Mouse (Mus musculus) adrenal gland, postnatal 4 days (tissue): ENCODE results near the gene Olfr871. TPM values are rescaled to one million over a fixed set of nuclear protein-coding genes. Genes with fewer than 3 reads are reported as not detected.
"Not testable (repeated sequence)": the region's sequence is repeated elsewhere in the genome, so short reads cannot be mapped to it uniquely, and the experiment has no call there.

Experiments
- DNase-seq, 2 experiments: peaks; one replicate each; pipeline ENCODE4 v3.0.0; 2021 to 2022; ENCODE audit warnings: low spot score in 2 of 2, mixed read lengths in 2 of 2
- long read RNA-seq, 2 experiments: library from polyadenylated mRNA; stranded (forward); transcript quantifications; one replicate each; pipeline ENCODE4 v2.0.0; 2021
- total RNA-seq, 2 experiments: library from RNA; stranded (reverse); gene quantifications; 2 replicates each; pipeline ENCODE4 v1.2.3; 2021

Olfr871 gene
- total RNA-seq, result not detected
- long read RNA-seq, experiment 1, result 0 reads
- long read RNA-seq, experiment 2, result 0 reads

DNA sequence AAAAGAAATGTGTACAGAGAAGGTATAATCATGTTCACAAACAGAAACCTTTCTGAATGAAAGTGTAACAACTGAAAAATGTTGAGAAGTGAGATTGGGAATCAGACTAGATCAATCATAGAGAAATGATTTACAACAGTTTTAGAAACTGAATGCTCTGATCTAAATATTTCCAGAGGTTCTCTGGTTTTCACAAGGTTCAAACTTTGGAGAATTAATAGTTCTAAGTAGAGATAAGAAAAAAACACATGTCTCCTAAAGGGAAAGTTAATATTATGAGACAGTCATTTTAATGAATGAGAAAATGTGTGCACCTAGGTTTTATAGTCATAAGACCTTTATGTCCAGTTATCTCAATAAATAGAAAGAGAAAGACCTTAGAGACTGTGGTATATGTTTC is at the start of gene Olfr871:
Gene Olfr871, plus strand, starts transcription at position 301 of the 400 bp plus-strand sequence.
- no peak for DNase-seq

- no peak for DNase-seq
These were observed 38.0 kb upstream of the Olfr871 start, which contains the start of gene Olfr870 for GRCm38 (mm10) chr9:20173957-20174356. Gene Olfr870 (minus strand): TSS chr9:20174057.

- no peak for DNase-seq
These were observed 32.5 kb upstream of the Olfr871 start for GRCm38 (mm10) chr9:20179463-20179862.

- DNase-seq, result no peak
These were observed 9.9 kb upstream of the Olfr871 start for GRCm38 (mm10) chr9:20202131-20202530.

DNA sequence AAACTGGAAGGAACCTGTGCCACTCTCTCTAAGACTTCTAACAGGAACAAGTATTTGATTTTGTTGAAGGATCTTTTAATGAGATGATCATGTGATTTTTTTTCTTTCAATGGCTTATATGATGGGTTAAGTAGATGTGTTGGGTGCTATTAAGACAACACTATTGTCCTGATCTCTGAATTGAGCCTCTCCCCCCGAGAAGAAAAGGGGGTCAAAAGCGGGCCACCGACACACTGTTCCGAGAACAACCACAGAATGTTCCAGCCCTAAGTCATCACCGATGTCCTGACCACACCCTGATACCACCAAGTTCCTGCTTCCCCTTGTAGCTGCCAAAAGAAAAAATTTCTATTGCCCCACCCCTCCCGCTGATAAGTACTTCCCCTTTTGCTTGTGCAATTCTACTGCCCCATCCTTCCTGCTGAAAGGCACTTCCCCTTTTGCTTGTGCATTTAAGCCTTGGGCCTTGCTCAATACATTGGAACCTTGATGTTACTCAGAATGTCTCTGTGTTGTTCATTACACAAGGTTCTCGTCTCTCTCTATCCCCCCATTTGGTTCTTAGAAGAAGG is 8.5 kb upstream of the Olfr871 start:
- DNase-seq, result not testable (repeated sequence)

DNA sequence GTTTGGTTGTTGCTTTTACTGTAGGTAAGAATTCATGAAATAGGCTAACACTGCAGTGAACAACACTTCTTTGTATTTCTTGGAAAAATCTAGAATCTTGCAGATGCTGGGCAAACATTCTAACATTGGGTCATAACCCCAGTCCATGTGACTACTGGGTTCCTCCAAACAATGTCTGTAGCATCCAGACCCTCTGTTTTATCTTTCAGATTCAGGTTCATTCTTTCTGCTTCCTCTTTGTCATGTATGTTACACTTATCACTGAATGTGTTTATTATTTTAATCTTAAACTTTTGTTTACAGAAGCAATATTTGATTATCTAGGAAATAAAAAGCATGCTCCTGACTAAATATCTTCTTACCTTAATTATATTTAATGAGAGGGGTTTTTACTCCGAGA is 1.2 kb upstream of the Olfr871 start:
- no peak for DNase-seq

DNA sequence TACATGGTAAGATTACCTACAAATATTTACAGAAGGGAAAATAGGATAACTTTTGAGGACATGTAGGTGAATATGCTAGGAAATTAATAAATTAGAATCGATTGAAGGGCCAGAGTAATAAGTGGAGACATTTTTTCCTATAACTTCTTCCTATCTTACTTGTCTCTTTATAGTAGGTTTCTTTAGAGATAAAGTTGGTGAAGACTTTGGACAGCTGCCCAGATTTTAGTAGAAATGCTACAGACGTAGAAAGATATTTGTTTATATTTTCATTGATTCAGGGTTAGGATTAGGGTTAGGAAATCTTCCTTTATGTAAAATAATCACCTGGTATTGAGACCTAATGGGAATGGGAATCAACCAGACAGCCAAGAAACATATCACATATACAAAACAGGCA is 530 bp upstream of the Olfr871 start:
- no peak for DNase-seq

DNA sequence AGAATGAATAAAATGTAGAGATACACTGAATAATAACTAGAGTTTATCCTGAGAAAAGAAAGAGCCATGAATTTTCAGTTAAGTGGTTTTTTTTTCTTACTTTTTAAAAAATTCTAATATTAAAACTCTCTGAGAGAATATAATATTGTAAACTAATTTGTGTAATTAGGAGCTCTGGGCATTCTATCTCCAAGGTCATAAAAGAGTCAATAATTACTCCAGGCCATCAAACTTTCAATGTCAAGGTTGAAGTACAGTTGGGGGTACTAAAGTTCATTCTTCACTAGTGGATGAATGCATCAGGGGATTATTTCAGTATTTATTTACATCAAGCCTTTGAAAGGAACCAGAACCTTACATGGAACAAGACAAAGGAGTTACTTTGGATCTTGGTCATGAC is 24.8 kb downstream of the Olfr871 start, which contains the start of gene Olfr872:
Gene Olfr872, plus strand, starts transcription at position 301 of the 400 bp plus-strand sequence.
- no peak for DNase-seq

DNA sequence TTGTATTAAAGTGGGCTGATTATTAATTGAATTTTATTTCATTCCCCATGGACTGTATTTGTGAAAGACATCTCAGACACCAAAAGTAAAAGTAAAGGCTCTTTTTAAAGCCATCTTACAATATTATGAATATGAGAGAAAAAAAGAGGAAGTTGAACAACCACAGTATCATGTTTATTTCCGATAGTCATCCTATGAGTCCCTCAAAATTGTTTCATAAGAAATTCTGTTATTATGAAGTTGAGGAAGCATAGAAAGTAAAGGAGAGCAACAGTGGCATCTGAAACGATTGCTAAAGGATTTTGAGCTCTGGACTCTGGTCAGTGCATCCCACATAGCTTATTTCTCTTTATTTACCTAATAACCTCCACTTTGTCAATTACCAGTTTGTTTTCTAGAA is 25.4 kb downstream of the Olfr871 start:
- DNase-seq, result no peak

Other genes starting within 250 kb of the Olfr871 start
- not detected for gene Olfr866, start 184.2 kb upstream of the Olfr871 start, total RNA-seq
- not detected for gene Olfr867, start 154.6 kb upstream of the Olfr871 start, total RNA-seq
- not detected for gene Olfr868, start 113.6 kb upstream of the Olfr871 start, total RNA-seq
- not detected for gene Olfr869, start 83.2 kb upstream of the Olfr871 start, total RNA-seq
- not detected for gene Olfr870, start 38.1 kb upstream of the Olfr871 start, total RNA-seq
- not detected for gene Olfr872, start 24.9 kb downstream of the Olfr871 start, total RNA-seq
- gene Olfr39, start 70.1 kb downstream of the Olfr871 start, total RNA-seq, result not detected
- gene Olfr873, start 86.3 kb downstream of the Olfr871 start, total RNA-seq, result not detected
- gene Olfr18, start 123.9 kb downstream of the Olfr871 start, total RNA-seq, result under 1 TPM in 1 of 2 experiments, not detected in 1; 0.25 TPM
- 10 to 100 TPM; 14.6 to 15.1 TPM for gene Zfp560, start 173.0 kb downstream of the Olfr871 start, total RNA-seq
- 10 to 100 TPM; 39.4 to 41.6 TPM for gene Zfp26, start 248.0 kb downstream of the Olfr871 start, total RNA-seq